Mouse (Mus musculus) sigmoid colon, adult 10 weeks (tissue): Measurements from ENCODE around the gene Rnf213. TPM values are rescaled to one million over a fixed set of nuclear protein-coding genes. Genes with fewer than 3 reads are reported as not detected.

ENCODE experiments used
- polyA plus RNA-seq: library from polyadenylated mRNA; stranded (reverse); fragments of 350-450 nt; fragmentation: Illumina TruSeq; extraction: RNeasy Lipid Tissue Mini Kit (QIAGEN cat#74804); gene quantifications from one replicate; pipeline ENCODE4 v1.2.3, GENCODE M21; 2014; ENCODE audit warnings: low read depth, low replicate concordance

Rnf213 gene
- polyA plus RNA-seq = 77.4 TPM

GRCm38 (mm10) chr11:119392800-119393482 is at the start of gene Rnf213:
Gene Rnf213, plus strand, starts transcription at chr11:119393100.

GRCm38 (mm10) chr11:119355443-119356385 is 37.2 kb upstream of the Rnf213 start, which contains the start of the genes Sgsh and Slc26a11:
Gene Sgsh, minus strand, starts transcription at chr11:119355536.
Gene Slc26a11, plus strand, starts transcription at chr11:119355557.

GRCm38 (mm10) chr11:119490861-119491689 is 98.2 kb downstream of the Rnf213 start, which contains the start of gene Endov:
Gene Endov, plus strand, starts transcription at chr11:119491347.

Other genes with a start within 250 kb of the Rnf213 start
- 1.7 TPM for gene Tbc1d16, start 164.6 kb upstream of the Rnf213 start, polyA plus RNA-seq
- not detected for gene Ccdc40, start 164.5 kb upstream of the Rnf213 start, polyA plus RNA-seq
- gene Gaa, start 125.2 kb upstream of the Rnf213 start, polyA plus RNA-seq = not detected
- 42.8 TPM for gene Eif4a3, start 93.0 kb upstream of the Rnf213 start, polyA plus RNA-seq
- 0.41 TPM for gene Card14, start 85.3 kb upstream of the Rnf213 start, polyA plus RNA-seq
- 2.1 TPM for gene Sgsh, start 37.6 kb upstream of the Rnf213 start, polyA plus RNA-seq
- gene Slc26a11, start 37.5 kb upstream of the Rnf213 start, polyA plus RNA-seq = 2.7 TPM
- 0.50 TPM for gene Endov, start 98.2 kb downstream of the Rnf213 start, polyA plus RNA-seq
- gene Nptx1, start 154.7 kb downstream of the Rnf213 start, polyA plus RNA-seq = 0.35 TPM
- 1.2 TPM for gene Rptor, start 209.8 kb downstream of the Rnf213 start, polyA plus RNA-seq